Mouse (Mus musculus) kidney, postnatal 4 days (tissue): ENCODE results near the gene Casp7.

Experiments used
- DNase-seq, 2 experiments: peaks; one replicate each; pipeline ENCODE4 v3.0.0; 2021; ENCODE audit warnings: mixed read lengths in 2 of 2

Casp7 gene

GRCm38 (mm10) chr19:56425492-56425891 lies 28.6 kb downstream of the Casp7 start:
- DNase-seq: peak; percentile 22 to 49

- DNase-seq: peak; percentile 22 to 45
Measured at GRCm38 (mm10) chr19:56430369-56430768, 33.4 kb downstream of the Casp7 start.

- no peak for DNase-seq
Measured at GRCm38 (mm10) chr19:56432706-56433105, 35.8 kb downstream of the Casp7 start.

GRCm38 (mm10) chr19:56433581-56433980 lies 36.7 kb downstream of the Casp7 start:
- no peak for DNase-seq

- no peak for DNase-seq
Measured at GRCm38 (mm10) chr19:56436380-56436779, 39.5 kb downstream of the Casp7 start.

- DNase-seq: peak; percentile 62 to 72
Measured at GRCm38 (mm10) chr19:56438357-56439071, 41.6 kb downstream of the Casp7 start.

GRCm38 (mm10) chr19:56439072-56439434 lies 42.1 kb downstream of the Casp7 start:
- peak in 1 of 2 experiments; percentile 31 for DNase-seq

- DNase-seq: no peak
Measured at GRCm38 (mm10) chr19:56443445-56443844, 46.5 kb downstream of the Casp7 start.

GRCm38 (mm10) chr19:56448784-56449183 lies 51.9 kb downstream of the Casp7 start:
- no peak for DNase-seq

- DNase-seq: no peak
Measured at GRCm38 (mm10) chr19:56449537-56449936, 52.6 kb downstream of the Casp7 start.

- no peak for DNase-seq
Measured at GRCm38 (mm10) chr19:56450892-56451291, 54.0 kb downstream of the Casp7 start.

- DNase-seq: no peak
Measured at GRCm38 (mm10) chr19:56451867-56452266, 54.9 kb downstream of the Casp7 start.

- no peak for DNase-seq
Measured at GRCm38 (mm10) chr19:56452421-56452820, 55.5 kb downstream of the Casp7 start.

GRCm38 (mm10) chr19:56454862-56455261 lies 57.9 kb downstream of the Casp7 start:
- no peak for DNase-seq

GRCm38 (mm10) chr19:56455369-56455768 lies 58.4 kb downstream of the Casp7 start:
- DNase-seq: no peak

- DNase-seq: no peak
Measured at GRCm38 (mm10) chr19:56457569-56457968, 60.6 kb downstream of the Casp7 start.

- no peak for DNase-seq
Measured at GRCm38 (mm10) chr19:56459154-56460050, 62.5 kb downstream of the Casp7 start.

- DNase-seq: no peak
Measured at GRCm38 (mm10) chr19:56460241-56460640, 63.3 kb downstream of the Casp7 start.

- no peak for DNase-seq
Measured at GRCm38 (mm10) chr19:56461522-56462101, 64.7 kb downstream of the Casp7 start, which contains the start of gene Plekhs1. TSS of gene Plekhs1 (plus strand) at chr19:56461640.

- no peak for DNase-seq
Measured at GRCm38 (mm10) chr19:56462786-56463185, 65.9 kb downstream of the Casp7 start.

GRCm38 (mm10) chr19:56466486-56466885 lies 69.6 kb downstream of the Casp7 start:
- DNase-seq: no peak

- no peak for DNase-seq
Measured at GRCm38 (mm10) chr19:56470286-56471020, 73.5 kb downstream of the Casp7 start.

- DNase-seq: no peak
Measured at GRCm38 (mm10) chr19:56471934-56472333, 75.0 kb downstream of the Casp7 start.
